Mouse (Mus musculus) embryonic fibroblast, embryonic 13.5 days (primary cell): Measurements from ENCODE around the gene Gm960. TPM values are rescaled to one million over a fixed set of nuclear protein-coding genes. Genes with fewer than 3 reads are reported as not detected.
A peak's percentile ranks its signal among the peaks of the same experiment; 100 is the strongest.
"Not testable (repeated sequence)": the region's sequence is repeated elsewhere in the genome, so short reads cannot be mapped to it uniquely, and the experiment has no call there.

ENCODE experiments used
- H3K27ac ChIP-seq: 2 replicates; pipeline ENCODE4 v1.5.1; 2012; ENCODE audit warnings: low read length, control low read depth, inconsistent platforms; ENCODE audit not compliant: insufficient read depth
- H3K4me1 ChIP-seq: 2 replicates; pipeline ENCODE4 v1.6.1; 2011; ENCODE audit warnings: low read length; ENCODE audit not compliant: control insufficient read depth, insufficient read depth
- H3K4me3 ChIP-seq: 2 replicates; pipeline ENCODE4 v1.5.1; 2011; ENCODE audit warnings: mild to moderate bottlenecking, control low read depth, low read length; ENCODE audit not compliant: insufficient read depth
- CTCF ChIP-seq: IDR thresholded peaks from 2 replicates; pipeline ENCODE4 v1.5.1; 2011; ENCODE audit warnings: mild to moderate bottlenecking, control low read depth, low read length, moderate library complexity, borderline replicate concordance; ENCODE audit not compliant: insufficient read depth
- POLR2A ChIP-seq: IDR thresholded peaks from 2 replicates; pipeline ENCODE4 v1.6.1; 2011; ENCODE audit warnings: low read depth, mild to moderate bottlenecking, control low read depth, low read length, moderate library complexity
- polyA plus RNA-seq: library from polyadenylated mRNA; stranded (reverse); fragments of >200 nt; gene quantifications from 2 replicates; pipeline ENCODE4 v1.2.4, GENCODE M21; 2011; ENCODE audit warnings: low read depth; ENCODE audit not compliant: missing spikeins, insufficient read length

The Gm960 gene
- polyA plus RNA-seq, 1 experiment: not detected

- TF ChIP-seq POLR2A: no peak
- TF ChIP-seq CTCF: peak; percentile 54; the same call in 1 of the 2 replicates
- Histone ChIP-seq H3K4me3 (no peak overlapping the region), H3K4me1 (no peaks in the 10 kb centered on the region), H3K27ac (no peak overlapping the region)
Observed at GRCm38 (mm10) chr19:4603801-4604723, 94.4 kb downstream of the Gm960 start.

DNA sequence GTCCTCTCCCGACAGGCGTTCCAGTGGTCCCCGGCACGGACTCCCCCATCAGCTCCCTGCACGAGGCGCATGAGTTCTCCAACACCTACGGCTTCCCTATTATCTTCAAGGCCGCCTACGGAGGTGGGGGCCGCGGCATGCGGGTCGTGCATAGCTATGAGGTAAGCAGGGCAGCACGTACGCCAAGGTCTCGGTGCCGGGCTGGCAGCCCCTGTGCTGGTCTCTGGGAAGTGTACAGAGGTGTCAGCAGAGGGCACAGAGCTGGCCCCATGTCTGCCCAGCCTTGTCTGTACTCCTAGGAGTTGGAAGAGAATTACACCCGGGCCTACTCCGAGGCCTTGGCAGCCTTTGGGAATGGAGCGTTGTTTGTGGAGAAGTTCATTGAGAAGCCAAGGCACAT lies 96.0 kb downstream of the Gm960 start:
- TF ChIP-seq POLR2A (no peak), CTCF (no peak)
- no peaks in the 10 kb centered on the region for H3K4me1 ChIP-seq

DNA sequence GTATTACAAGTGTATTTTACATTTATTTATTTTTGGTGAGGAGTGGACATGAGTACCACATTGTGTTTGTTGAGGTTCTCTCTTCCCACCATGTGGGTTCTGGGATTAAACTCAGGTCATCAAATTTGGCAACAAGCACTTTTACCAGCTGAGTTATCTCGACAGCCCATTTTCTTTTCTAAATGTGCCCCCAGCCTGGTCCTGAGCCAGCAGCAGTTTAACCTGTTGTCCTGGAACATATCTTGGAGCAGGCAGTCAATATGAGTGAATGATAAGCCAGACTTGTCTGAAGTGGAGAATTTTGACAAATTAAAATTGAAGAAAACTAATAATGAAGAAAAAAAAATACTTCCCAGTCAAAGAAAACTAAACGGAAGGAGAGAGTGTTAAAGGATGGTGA lies 102.4 kb downstream of the Gm960 start:
- TF ChIP-seq POLR2A (no peak), CTCF (no peak)
- no peak overlapping the region for H3K27ac ChIP-seq
- no peaks in the 10 kb centered on the region for H3K4me1 ChIP-seq
- no peak overlapping the region for H3K4me3 ChIP-seq

More for the DNA sequence above, 96.0 kb downstream of the Gm960 start:
- Histone ChIP-seq H3K27ac (no peak overlapping the region), H3K4me3 (no peak overlapping the region)

DNA sequence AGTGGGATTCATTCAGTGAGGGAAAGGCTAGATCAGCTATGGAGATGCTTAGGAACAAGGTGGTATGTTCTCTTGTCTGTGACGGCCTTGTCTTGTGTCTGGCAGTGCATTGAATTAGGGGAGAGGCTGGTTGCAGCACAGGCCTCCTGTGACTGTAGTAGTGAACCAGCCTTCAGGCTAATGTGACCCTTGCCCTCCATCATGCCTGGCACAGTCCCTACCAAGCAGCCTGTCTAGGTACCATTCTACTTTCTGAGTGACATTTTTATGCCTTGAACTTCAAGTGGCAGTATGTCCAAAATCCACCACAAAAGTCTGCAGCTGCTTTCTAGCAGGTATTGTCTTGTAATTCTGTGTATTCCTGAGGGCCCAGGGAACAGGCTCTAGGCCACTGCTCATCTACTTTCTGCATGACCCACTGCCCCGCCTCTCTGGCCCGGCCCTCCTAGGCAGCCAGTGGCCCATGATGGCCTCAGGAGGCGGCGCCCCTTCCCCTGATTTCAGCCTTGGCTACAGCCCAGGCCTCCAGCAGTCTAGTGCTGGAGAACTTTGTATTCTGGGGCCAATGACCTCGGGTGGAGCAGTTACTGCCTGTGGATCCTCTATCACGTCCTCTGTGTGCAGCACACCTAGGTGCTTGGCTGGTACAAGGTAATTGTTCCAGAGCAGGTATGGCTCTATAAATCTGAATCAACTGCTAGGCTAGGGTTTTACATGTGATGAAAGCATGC lies 104.5 kb downstream of the Gm960 start:
- TF ChIP-seq CTCF: no peak
- Histone ChIP-seq H3K27ac (no peak overlapping the region), H3K4me1 (no peaks in the 10 kb centered on the region), H3K4me3 (no peak overlapping the region)

DNA sequence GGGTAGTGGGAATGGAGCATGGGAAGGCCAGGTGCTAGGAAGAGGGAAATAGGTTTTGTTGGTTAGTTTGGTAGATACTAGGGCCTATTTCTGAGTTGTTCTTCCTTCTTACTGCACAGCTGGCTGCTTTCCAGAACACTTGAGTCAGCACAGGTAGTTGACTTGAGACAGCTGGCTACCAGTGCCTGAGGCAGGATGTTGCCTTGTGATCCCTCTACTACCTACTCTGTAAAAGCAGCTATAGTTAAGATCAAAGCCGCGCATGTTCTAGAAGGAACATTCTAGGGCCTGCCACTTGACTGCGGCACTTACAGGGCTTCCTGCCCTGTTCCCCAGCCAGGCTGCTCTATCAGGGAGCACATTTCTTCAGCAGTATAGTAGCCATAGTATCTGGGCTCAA lies 108.4 kb downstream of the Gm960 start:
- Histone ChIP-seq H3K27ac (no peak overlapping the region), H3K4me3 (no peak overlapping the region), H3K4me1 (no peaks in the 10 kb centered on the region)
- TF ChIP-seq CTCF: no peak
- no peak for TF ChIP-seq POLR2A

DNA sequence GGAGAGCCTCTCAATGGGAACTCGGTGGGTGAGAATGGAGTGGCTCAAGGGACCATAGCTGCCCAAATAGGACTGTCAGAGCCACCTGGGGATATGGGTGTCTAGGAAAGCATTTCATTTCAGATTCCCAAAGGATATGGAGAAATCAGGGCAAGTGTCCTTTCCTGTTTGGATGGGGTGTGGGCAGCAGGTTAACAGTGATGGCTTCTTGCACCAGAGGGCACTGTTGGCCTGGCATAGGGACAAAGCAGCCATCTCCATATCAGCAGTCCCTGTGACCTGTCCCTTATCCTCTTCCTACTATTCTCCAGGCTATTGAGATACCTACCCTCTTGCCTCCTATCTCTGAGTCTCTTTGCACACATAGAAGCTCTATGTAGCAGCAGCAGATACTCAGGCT lies 109.4 kb downstream of the Gm960 start:
- no peak overlapping the region for H3K27ac ChIP-seq
- H3K4me1 ChIP-seq: no peaks in the 10 kb centered on the region
- peak; percentile 41; the same call in 1 of the 2 replicates for TF ChIP-seq CTCF
- TF ChIP-seq POLR2A: no peak
- no peak overlapping the region for H3K4me3 ChIP-seq

GRCm38 (mm10) chr19:4588430-4588829 lies 110.0 kb downstream of the Gm960 start:
- no peak overlapping the region for H3K4me3 ChIP-seq
- H3K27ac ChIP-seq: no peak overlapping the region
- TF ChIP-seq CTCF (no peak), POLR2A (no peak)
- H3K4me1 ChIP-seq: no peaks in the 10 kb centered on the region

- Histone ChIP-seq H3K27ac (no peak overlapping the region), H3K4me1 (no peaks in the 10 kb centered on the region), H3K4me3 (no peak overlapping the region)
- TF ChIP-seq CTCF (no peak), POLR2A (no peak)
Observed at GRCm38 (mm10) chr19:4587426-4587825, 111.0 kb downstream of the Gm960 start.

DNA sequence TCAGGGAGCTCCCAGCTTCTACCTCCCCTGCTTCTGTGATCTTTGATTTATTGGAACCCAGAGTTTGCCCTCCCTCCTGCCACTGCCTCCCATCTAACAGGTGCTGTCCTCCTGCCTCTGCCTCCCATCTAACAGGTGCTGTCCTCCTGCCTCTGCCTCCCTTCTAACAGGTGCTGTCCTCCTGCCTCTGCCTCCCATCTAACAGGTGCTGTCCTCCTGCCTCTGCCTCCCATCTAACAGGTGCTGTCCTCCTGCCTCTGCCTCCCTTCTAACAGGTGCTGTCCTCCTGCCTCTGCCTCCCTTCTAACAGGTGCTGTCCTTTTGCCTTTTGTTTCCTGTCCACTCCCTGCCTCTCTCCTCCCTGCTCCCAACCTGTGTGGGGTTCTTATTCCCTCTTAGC lies 111.7 kb downstream of the Gm960 start:
- not testable (repeated sequence) for H3K4me3 ChIP-seq, H3K27ac ChIP-seq, H3K4me1 ChIP-seq

DNA sequence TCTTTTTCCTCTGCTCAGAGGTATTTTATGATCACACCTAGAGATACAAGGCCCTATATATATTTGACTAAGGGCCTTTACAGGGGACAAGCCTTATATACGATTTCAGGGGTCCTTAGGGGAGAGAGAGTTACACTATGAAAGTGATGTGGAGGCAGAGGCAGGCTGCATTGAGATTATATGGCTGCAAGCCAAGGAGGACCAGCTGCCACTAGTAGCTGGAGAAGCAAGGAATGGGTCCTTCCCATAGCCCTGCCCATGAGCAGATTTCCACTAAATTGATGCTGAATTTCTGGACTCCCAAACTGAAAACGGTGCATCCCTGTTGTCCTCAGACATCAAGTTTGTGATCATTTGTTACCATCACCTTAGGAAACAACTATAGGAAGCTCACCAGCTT lies 114.6 kb downstream of the Gm960 start:
- Histone ChIP-seq H3K27ac (no peak overlapping the region), H3K4me3 (no peak overlapping the region), H3K4me1 (no peaks in the 10 kb centered on the region)
- no peak for TF ChIP-seq CTCF
- TF ChIP-seq POLR2A: no peak

DNA sequence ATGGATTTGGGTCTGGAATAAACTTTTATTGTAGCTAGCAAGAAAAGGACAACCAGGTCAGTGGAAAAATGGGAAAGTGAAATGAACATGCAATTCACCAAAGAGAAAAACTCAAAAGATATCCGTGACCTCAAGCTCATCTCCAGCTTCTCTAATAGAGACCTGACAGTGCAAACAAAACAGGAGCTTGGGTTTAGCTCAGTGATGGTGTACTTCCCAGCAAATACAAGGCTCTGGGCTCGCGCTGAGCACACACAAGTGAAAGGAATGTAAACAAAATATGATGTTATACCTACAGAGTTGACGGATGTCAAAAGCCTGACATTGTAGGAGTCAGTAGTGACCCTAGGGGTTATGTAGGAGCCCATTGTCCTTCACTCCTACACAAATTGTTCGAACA lies 119.2 kb downstream of the Gm960 start:
- TF ChIP-seq CTCF (no peak), POLR2A (no peak)
- Histone ChIP-seq H3K4me1 (no peaks in the 10 kb centered on the region), H3K27ac (no peak overlapping the region), H3K4me3 (no peak overlapping the region)
